Mouse (Mus musculus) hindbrain, embryonic 12.5 days (tissue): ENCODE results near the gene Tmem82. TPM values are rescaled to one million over a fixed set of nuclear protein-coding genes. Genes with fewer than 3 reads are reported as not detected.
"Not testable (repeated sequence)": the region's sequence is repeated elsewhere in the genome, so short reads cannot be mapped to it uniquely, and the experiment has no call there.

Experiments
- ATAC-seq: fragments of 200-750 bp; cut with Nextera tagmentation; 2 replicates; pipeline ENCODE4 v1.8.0; 2017; ENCODE audit warnings: moderate TSS enrichment; ENCODE audit not compliant: low FRiP score
- H3K27ac ChIP-seq: fragments of 300-500 bp; sonication (generic); 2 replicates; pipeline ENCODE4 v1.5.1; 2016; ENCODE audit warnings: mild to moderate bottlenecking
- H3K27me3 ChIP-seq: fragments of 300-500 bp; sonication (generic); 2 replicates; pipeline ENCODE4 v1.6.1; 2016; ENCODE audit warnings: mild to moderate bottlenecking
- H3K36me3 ChIP-seq: fragments of 300-500 bp; sonication (generic); 2 replicates; pipeline ENCODE4 v1.6.1; 2016; ENCODE audit warnings: mild to moderate bottlenecking
- H3K4me1 ChIP-seq: fragments of 300-500 bp; sonication (generic); 2 replicates; pipeline ENCODE4 v1.6.1; 2016
- H3K4me2 ChIP-seq: fragments of 300-500 bp; sonication (generic); replicated peaks from 2 replicates; pipeline ENCODE4 v1.6.1; 2016; ENCODE audit warnings: mild to moderate bottlenecking
- H3K4me3 ChIP-seq: fragments of 300-500 bp; sonication (generic); 2 replicates; pipeline ENCODE4 v1.5.1; 2016; ENCODE audit warnings: mild to moderate bottlenecking
- H3K9ac ChIP-seq: fragments of 300-500 bp; sonication (generic); 2 replicates; pipeline ENCODE4 v1.6.1; 2016; ENCODE audit warnings: mild to moderate bottlenecking, moderate library complexity
- H3K9me3 ChIP-seq: fragments of 300-500 bp; sonication (generic); replicated peaks from 2 replicates; pipeline ENCODE4 v1.6.1; 2016; ENCODE audit warnings: mild to moderate bottlenecking
- WGBS: fragments of 180-500 bp; shearing (Covaris S2); methylation state at CpG from one replicate; pipeline ENCODE4 v1.1.7; 2016; 5-methylcytosine and 5-hydroxymethylcytosine counted together
- polyA plus RNA-seq: library from polyadenylated mRNA; unstranded; fragments of >200 nt; fragmentation: Nextera tagmentation; extraction: Ambion mirVana; gene quantifications from 2 replicates; pipeline ENCODE4 v1.2.1, GENCODE M21; 2016

Gene Tmem82
- polyA plus RNA-seq, 1 experiment from 2014 or later = 0.50 TPM

- ATAC-seq, H3K36me3 ChIP-seq: not testable (repeated sequence)
Measured at GRCm38 (mm10) chr4:141567174-141567573, 51.3 kb downstream of the Tmem82 start.

DNA sequence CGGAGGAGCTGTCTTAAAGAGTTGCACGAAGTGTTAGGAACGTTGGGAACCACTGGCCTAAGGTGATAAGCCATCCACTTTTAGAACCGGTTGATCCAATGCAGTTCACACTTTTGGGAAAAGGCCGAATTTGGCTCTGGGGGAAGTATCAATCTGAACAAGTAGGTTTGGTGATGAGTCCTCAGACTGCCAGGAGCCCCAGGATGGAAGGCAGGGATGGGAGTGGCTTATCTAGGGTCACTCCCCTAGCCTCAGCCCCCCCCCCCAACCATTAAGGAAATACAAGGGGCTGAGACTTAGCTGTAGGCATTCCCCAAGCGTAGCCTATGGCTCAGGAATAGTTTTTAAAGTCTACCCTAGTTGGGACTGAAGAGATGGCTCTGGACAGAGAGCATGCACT, 52.2 kb downstream of the Tmem82 start:
- H3K36me3 ChIP-seq = no peaks in the 10 kb centered on the region
- WGBS = 89% methylated on average over 6 of the region's 6 CpGs
- H3K27me3 ChIP-seq = no peaks in the 10 kb centered on the region
- no peak for ATAC-seq
- no peak overlapping the region for H3K4me3 ChIP-seq
- no peaks in the 10 kb centered on the region for H3K4me1 ChIP-seq
- no peak overlapping the region for H3K4me2 ChIP-seq
- H3K27ac ChIP-seq = no peak overlapping the region
- no peaks in the 10 kb centered on the region for H3K9me3 ChIP-seq
- H3K9ac ChIP-seq = no peak overlapping the region

More at GRCm38 (mm10) chr4:141567174-141567573, 51.3 kb downstream of the Tmem82 start:
- not testable (repeated sequence) for H3K27me3 ChIP-seq, H3K9ac ChIP-seq, H3K4me1 ChIP-seq, H3K9me3 ChIP-seq, H3K4me3 ChIP-seq, H3K27ac ChIP-seq, H3K4me2 ChIP-seq
- WGBS = 90% methylated on average over 7 of the region's 7 CpGs

DNA sequence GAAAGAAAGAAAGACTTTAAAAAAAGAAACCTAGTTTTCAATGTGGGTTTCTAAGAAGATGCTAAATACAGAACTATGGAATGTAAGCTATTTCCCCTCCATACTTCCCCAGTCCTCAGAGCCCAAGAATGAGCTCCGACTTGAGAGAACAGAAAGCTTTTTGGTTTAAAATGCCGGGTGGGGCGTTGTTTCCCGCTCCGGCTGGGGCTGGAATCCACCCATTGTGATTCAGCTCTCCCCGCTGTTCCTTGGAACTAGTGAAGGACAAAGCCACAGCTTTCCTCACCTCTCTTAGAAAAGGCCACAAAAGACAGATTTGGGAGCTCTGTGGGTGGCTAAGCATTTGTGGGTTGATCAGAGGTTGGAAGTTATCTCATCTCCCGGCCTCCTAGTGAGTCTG, 53.1 kb downstream of the Tmem82 start:
- no peaks in the 10 kb centered on the region for H3K36me3 ChIP-seq
- ATAC-seq = no peak
- H3K4me2 ChIP-seq = no peak overlapping the region
- no peaks in the 10 kb centered on the region for H3K4me1 ChIP-seq
- H3K27me3 ChIP-seq = no peaks in the 10 kb centered on the region
- no peaks in the 10 kb centered on the region for H3K9me3 ChIP-seq
- WGBS = 31% methylated on average over 7 of the region's 7 CpGs
- no peak overlapping the region for H3K9ac ChIP-seq
- no peak overlapping the region for H3K4me3 ChIP-seq
- H3K27ac ChIP-seq = no peak overlapping the region

GRCm38 (mm10) chr4:141564660-141565059, 53.8 kb downstream of the Tmem82 start:
- no peaks in the 10 kb centered on the region for H3K9me3 ChIP-seq
- H3K4me2 ChIP-seq = no peak overlapping the region
- ATAC-seq = no peak
- no peak overlapping the region for H3K4me3 ChIP-seq
- no peaks in the 10 kb centered on the region for H3K27me3 ChIP-seq
- WGBS = 84% methylated on average over 3 of the region's 3 CpGs
- peaks cover under 1% of the 10 kb centered on the region for H3K4me1 ChIP-seq
- H3K36me3 ChIP-seq = no peaks in the 10 kb centered on the region
- no peak overlapping the region for H3K27ac ChIP-seq
- H3K9ac ChIP-seq = no peak overlapping the region

DNA sequence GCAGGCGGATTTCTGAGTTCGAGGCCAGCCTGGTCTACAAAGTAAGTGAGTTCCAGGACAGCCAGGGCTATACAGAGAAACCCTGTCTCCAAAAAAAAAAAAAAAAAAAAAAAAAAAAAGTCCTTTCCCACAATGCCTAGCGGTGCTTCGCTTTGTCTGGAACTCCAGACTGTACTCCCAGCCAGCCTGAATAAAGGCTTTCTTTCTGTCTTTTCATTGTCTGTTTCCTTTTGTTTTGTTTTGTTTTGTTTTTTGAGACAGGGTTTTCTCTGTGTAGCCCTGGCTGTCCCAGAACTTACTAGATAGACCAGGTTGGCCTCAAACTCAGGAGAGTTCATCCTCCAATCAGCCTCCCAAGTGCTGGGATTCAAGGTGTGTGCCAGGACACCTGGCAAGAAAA, 54.2 kb downstream of the Tmem82 start:
- H3K4me1 ChIP-seq = peaks cover 5% of the 10 kb centered on the region
- H3K9me3 ChIP-seq = no peaks in the 10 kb centered on the region
- H3K4me2 ChIP-seq = no peak overlapping the region
- WGBS = 87% methylated on average over 4 of the region's 4 CpGs
- no peaks in the 10 kb centered on the region for H3K27me3 ChIP-seq
- no peak for ATAC-seq
- no peak overlapping the region for H3K27ac ChIP-seq
- no peaks in the 10 kb centered on the region for H3K36me3 ChIP-seq
- H3K9ac ChIP-seq = no peak overlapping the region
- H3K4me3 ChIP-seq = no peak overlapping the region

Other genes starting within 250 kb of the Tmem82 start
- 0.66 and 1.3 TPM in 2 replicates for gene Clcnka, start 219.9 kb downstream of the Tmem82 start, polyA plus RNA-seq
- not detected in 2 replicates for gene Clcnkb, start 202.6 kb downstream of the Tmem82 start, polyA plus RNA-seq
- 0.10 TPM in 1 of 2 replicates, not detected in the other for gene Hspb7, start 197.9 kb downstream of the Tmem82 start, polyA plus RNA-seq
- not detected in 2 replicates for gene Srarp, start 182.5 kb downstream of the Tmem82 start, polyA plus RNA-seq
- gene Zbtb17, start 174.0 kb downstream of the Tmem82 start, polyA plus RNA-seq = 50.7 and 56.6 TPM in 2 replicates
- 21.7 and 23.7 TPM in 2 replicates for gene Spen, start 80.0 kb downstream of the Tmem82 start, polyA plus RNA-seq
- 49.1 and 57.9 TPM in 2 replicates for gene Fblim1, start 12.5 kb downstream of the Tmem82 start, polyA plus RNA-seq
- not detected in 2 replicates for gene Slc25a34, start 5.2 kb upstream of the Tmem82 start, polyA plus RNA-seq
- gene Plekhm2, start 46.3 kb upstream of the Tmem82 start, polyA plus RNA-seq = 6.3 and 7.6 TPM in 2 replicates
- 0.43 TPM in 1 of 2 replicates, not detected in the other for gene Rsc1a1, start 67.0 kb upstream of the Tmem82 start, polyA plus RNA-seq
- gene Ddi2, start 104.8 kb upstream of the Tmem82 start, polyA plus RNA-seq = 28.1 and 28.7 TPM in 2 replicates
- not detected in 2 replicates for gene Agmat, start 128.0 kb upstream of the Tmem82 start, polyA plus RNA-seq
- gene Dnajc16, start 172.3 kb upstream of the Tmem82 start, polyA plus RNA-seq = 6.3 and 7.2 TPM in 2 replicates
- 23.6 and 25.6 TPM in 2 replicates for gene Casp9, start 175.0 kb upstream of the Tmem82 start, polyA plus RNA-seq
- gene Cela2a, start 207.5 kb upstream of the Tmem82 start, polyA plus RNA-seq = not detected in 2 replicates
- gene Ctrc, start 227.7 kb upstream of the Tmem82 start, polyA plus RNA-seq = not detected in 2 replicates